Mouse (Mus musculus) natural killer cell, adult 2 months (primary cell): ENCODE measurements around the gene Lrfn3.

Source experiments
- DNase-seq, 2 experiments: peaks; one replicate each; pipeline ENCODE4 v3.0.0; 2022; ENCODE audit warnings: low spot score in 2 of 2

Gene Lrfn3

DNA sequence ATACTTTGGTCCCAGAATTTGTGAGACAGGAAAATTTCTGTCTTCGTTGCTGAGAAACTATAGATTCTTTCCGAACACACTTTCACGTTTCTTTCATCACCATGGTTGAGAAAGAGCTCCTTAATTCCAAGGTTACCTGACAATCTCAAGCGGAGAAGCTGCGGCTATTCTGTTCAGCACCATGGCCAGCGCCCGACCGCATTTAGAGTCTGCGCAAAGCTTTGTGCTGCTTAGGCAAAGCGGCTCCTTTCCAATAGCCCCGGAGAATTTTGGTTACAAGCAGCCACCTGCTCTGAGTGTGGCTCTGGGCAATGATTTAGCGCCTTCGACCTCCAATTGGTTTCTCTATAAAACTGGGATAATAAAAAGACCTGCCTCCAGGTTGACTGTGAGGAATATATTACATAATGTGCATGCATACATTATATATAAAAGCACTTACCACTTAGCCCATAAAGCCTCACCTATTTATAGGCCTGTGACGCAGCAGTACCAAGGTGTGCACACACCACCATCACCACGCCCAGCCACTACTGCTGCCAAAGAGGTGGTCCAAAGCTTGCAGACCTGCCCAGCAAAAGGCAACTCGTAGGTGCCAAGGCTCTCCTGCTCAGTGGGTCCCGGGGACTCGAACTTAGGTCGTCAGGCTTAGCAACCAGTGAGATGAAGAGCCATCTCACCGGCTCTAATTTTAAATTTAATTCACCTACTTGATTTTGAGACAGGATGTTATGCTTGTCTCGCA is 15.8 kb downstream of the Lrfn3 start:
- peak; percentile 32 to 55 for DNase-seq

DNA sequence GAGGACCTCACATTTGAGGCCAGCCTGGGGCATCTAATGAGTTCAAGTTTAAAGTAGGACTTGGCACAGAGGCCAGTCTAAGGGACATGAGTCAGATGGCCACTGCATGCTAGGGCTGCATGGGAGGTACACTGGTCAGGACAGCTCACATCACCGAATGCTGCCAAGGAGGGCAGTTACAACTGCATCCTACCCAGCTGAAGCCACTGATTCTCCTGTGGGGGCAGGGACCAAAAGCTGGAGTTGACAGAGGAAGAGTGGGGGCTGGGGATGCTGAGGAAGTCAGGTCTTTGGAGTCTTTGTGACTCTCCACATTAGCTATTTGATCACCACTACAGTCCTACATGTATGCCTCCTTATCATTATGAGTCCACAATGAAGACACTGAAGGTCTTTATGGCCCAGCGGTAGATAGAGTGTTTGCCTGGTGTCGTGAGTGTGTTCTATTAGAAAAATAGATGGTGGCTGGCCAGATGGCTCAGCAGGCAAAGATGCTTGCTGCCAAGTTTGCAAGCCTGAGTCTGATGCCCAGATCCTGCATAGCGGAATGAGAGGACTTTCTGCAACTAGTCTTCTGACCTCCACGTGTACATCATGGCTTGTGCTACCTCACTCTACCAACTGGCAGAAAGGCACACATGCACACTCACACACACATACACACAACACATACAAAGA is 23.0 kb downstream of the Lrfn3 start:
- DNase-seq = no peak

DNA sequence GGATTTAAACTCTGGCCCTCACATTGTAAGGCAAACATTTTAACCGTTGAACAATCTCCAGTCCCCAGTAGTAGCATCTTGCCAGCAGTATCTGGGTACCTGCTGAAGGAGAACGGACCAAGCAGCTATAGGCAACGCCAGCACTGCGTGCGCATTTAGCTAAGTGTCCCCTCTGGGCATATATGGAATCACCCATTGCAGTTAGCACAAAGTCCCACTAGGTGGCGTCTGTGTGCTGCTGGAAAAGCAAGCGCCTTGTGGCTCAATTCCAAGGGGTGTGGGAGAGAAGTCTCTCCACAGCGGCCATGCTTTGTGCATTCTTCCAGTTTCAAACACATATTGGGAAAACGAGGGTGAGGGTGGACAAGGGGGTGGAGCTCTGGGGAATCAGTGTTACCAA is 26.2 kb downstream of the Lrfn3 start:
- peak; percentile 46 to 62 for DNase-seq

DNA sequence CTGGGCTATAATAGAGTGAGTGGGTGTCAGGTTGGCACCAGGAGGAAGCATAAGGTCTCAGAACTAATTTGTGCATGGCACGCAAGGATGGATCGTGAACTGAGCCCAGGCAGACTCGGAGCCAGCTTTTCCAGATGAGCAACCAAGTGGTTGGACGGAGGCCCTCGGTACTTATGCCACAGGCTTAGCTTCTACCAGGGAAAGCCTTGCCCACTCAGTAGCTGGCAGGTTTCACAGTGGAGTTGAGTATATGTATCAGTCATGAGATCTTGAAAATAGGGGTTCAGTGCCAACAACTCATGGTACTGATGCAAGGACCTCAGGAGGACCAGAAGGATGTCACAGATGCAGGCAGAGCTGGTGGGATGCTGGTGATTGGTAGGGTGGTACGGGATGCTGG is 26.9 kb downstream of the Lrfn3 start:
- no peak for DNase-seq

DNA sequence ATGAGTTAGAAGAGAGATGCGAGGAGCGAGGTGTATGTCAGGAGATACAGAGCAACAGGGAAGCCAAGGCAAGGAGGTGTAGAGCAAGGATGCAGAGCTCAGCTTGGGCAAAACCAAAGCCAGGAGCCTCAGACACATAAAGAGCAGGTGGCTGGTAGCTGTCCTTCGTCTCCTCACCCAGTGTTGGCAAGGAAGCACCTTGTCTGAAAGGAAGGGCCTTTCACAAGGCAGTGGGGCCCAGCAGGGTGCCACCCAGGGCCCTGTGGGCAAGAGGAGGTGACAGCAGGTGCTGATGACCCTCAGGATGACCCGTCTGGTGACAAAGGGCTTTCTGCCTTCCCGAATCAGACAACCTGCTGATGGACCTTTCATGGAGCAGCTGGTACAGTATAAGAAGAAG is 28.0 kb downstream of the Lrfn3 start:
- no peak for DNase-seq

DNA sequence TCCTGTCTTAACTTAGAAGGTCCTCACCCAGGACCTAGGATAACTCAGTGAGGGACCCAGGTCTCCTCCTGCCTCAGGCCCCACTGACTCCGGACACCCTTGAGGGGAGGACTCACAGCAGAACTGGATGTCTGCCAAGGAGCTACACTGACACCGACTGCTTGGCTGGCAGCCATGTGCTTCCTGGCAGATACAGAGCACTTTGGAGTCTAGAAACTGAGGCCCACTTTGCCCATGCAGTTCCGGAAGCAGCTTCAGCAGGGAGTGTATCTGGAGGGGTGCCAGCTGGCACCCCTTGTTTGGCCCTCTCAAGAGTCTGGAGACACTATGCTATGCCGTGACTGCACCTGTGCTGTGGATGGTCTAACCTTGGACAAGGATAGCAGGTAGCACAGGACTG is 29.1 kb downstream of the Lrfn3 start:
- no peak for DNase-seq

DNA sequence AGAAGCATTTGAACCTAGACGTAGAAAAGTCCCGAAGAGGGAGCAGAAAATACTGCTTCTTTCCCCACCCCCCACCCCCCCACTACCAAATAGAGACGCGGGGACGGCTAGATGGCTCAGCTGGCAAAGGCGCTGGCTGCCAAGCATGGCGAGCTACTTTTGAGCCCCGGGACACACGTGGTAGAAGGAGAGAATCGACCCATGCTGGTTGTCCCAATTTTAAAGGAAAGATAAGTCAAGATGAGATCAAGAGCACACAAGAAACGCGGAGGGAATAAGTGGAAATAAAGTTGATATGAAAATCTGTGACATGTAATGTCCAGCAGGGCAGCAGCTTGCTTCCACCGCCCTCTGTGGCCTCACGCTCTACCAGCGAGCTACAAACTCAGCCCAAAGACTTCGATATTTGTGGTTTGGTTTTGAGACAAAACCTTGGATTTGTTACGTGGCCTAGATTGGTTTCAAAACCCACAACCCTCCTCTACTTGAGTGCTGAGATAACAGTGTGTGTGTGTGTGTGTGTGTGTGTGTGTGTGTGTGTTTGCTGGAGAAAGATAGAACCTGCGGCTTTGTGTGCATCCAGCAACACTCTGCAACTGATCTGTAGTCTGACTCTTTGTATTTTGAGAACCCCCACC is 29.8 kb downstream of the Lrfn3 start:
- DNase-seq = no peak

DNA sequence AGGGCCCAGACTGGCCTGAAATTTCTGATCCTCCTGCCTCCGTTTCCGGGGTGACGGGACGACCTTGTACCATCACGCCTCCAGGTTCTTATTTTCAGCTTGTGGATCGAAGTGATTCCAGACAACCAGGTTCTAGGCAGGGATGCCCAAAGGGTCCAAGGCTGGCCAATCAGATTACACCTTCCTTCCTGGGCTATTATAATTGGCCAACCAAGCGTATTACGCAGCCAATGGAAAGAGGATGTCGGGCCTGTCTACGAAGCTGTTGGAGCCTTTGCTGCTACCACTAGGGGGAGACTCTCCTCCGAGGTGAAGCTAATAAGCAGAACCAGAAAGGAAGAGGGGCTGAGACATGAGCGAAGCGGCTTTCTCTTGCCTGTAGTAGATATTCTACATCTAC is 30.7 kb downstream of the Lrfn3 start:
- DNase-seq = peak; percentile 79 to 85

DNA sequence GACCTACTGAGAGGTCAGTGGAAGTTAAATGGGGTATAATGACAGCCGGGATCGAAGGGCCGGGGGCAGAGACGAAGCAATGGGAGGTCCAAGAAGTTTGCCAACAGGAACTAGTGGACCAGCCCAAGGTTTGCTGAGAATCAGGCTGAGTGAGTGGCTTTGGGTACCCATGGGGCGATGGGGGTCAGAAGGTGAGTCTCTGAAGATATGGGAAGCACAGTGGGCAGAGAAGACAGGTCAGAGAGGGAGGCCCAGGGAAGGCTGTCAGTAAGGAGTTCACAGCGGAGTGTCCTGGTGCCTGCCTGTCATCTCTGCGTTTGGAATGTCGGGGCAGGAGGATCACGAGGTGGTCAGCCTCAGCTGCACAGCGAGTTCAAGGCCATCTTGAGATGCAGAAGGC is 34.2 kb downstream of the Lrfn3 start:
- DNase-seq = no peak

DNA sequence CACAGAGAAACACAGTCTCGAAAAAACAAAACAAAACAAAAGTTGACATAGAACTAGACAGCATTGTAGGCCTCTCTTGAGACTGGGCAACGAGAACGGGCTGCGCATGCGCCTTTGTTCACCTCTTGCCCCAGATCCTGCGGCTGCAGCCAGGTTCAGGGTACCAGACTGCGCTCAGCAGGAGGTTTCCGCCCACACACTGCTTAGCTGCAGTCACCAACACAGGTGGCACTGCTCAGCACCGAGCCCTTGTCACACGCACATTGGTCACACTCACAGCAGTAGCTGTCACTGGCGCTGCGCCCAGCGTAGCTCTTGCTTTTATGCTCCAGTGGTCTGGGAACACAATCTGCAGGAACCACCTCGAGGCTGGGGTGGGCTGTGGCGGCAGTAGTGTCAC is 35.4 kb downstream of the Lrfn3 start:
- DNase-seq = peak in 1 of 2 experiments; percentile 26

DNA sequence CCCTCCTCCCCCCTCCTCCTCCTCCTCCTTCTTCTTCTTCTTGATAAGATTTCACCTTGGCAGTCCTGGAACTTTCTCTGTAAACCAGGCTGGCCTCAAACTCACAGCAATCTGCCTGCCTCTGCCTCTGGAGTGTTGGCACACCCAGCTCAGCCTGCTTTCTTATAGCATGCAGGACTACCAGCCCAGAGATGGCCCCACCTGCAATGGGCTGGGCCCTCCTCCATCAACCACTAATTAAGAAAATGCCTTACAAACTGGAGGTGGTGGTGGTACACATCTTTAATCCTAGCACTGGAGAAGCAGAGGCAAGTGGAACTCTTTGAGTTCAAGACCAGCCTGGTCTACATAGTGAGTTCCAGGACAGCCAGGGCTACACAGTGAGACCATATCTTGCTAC is 36.1 kb downstream of the Lrfn3 start:
- DNase-seq = no peak

DNA sequence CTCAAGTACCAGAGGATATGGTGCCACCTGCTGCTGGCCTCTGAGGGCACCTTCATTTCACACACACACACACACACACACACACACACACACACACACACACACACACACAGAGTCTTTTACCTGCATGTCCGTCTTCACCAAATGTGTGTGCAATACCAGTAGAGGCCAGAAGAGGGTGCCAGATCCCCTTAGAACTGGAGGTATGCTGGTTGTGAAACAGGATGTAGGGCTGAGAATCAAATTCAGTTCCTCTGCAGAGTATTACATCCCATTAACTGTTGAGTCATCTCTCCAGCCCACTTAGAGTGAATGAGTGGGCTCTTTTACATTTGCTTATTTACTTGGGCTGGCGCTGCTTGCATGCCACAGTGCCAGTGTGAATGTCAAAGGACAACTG is 37.2 kb downstream of the Lrfn3 start:
- peak; percentile 75 to 83 for DNase-seq

DNA sequence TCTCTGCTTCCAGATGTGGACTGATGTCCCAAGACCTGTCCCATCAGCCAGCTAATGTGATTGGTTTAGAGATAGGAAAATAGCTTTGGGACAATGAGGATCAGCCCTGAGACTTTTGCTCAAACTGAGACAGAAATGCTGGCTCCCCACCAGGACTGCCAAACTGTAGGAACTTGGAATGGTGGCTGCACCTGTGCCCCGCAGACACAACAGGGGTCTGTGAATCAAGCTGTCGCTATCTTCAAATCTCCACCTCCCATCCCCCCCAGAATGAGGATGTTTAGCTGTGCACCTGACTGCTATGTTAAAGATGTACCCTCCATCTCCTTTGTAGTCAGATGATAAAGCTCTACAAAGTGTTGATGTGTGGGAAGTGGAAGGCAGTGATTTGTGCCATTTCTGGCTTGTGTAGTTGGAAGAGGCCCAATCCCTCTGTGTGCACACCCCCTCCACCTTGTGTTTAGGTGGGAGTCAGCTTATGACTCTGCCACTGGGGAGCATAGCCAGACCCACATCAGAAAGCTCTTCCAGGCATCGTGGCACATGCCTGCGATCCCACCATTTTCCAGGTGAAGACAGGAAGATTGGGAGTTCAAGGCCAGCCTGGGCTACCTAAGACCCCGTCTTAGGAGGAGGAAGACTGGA is 38.1 kb downstream of the Lrfn3 start:
- DNase-seq = no peak

DNA sequence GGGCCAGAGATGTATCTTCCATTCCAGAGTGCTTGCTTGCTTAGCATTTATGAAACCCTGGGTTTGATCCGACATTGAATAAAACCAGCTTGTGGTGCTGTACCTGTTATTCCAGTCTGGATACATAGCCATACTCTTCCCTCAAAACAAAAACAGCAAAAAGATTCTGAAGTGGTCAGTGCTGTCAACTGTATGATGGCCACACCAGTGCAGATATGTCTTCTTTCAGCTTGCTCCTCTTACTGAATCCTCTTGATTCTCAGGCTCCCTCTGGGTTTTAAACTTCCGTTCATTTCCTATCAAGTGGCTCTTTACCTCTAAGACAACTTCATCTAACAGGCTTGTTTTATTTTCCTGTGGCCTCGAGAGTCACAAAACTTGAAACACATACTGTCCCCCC is 38.8 kb downstream of the Lrfn3 start, which contains the start of gene Sdhaf1:
Gene Sdhaf1, minus strand, starts transcription at position 101 of the 400 bp plus-strand sequence.
- no peak for DNase-seq

DNA sequence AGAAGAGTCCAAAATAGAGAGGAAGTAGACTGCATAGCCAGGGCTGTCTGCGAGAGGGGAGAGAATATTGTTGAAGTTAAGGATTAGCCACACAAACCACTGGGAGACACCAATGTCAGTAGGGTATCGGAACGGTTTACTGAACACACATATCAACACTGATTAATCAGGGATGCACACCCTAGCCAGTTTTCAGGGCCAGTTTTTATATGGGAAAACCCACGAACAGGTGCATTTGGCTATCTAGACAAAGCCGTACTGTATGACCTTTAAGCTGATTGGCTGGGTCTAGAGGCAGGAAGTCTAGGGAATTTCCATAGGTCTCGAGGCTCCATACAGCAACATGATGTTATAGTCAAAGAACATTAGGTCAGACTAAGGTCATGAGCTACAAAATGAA is 39.7 kb downstream of the Lrfn3 start:
- DNase-seq = peak; percentile 52

DNA sequence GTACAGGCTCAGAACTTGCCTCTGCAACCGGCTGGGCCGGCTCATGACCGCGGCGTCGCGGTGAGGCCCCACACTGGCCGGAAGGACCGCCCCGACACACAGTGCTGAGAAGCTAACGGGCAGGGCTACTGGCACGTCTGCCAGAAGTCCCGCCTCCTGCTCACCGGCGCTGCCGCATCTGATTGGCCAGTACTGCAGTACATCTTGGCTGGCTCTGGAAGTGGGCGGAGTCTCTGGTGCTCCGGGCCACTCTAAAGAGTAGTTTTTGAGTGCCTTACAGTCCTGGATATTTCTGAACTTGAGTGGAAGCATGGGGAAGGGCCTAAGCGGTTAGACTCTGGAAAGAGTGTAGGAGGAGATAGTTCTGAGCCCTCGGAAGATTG is 40.3 kb downstream of the Lrfn3 start:
- DNase-seq = peak; percentile 95

DNA sequence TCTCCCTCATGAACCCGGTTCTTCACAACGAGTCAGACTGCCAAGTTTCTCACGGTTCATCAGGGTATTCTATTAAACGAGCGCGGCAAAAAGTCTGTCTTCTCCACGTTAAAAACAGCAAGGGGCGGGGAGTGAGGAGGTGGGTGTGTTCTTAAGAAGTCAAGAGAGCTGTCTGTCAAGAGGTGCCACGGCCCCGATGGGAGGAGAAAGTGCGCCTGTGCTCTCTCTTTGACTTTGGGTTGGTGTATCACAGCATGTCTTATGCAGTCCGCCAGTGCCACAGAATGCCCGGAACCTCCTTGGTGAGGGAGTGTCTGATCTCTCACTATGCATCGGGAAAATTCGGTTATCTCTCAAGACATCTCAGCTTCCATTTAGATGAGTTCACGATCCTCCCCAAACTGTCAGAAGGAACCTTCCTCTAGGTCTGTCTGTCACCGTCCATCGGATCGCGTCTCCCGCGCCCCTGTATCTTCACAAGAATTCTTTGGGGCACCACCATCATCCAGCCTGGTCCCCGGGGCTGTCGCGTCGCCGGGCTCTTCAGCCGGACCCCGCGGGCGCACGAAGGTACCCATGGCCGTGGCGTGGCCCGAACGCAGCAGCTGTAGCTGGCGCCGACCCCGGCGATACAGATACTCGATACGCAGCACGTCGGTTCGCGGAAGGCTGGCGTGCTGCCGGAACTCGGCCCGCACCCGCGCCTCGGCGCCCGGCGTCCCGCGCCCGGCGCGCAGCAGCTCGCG is 40.9 kb downstream of the Lrfn3 start, which contains the start of gene E130208F15Rik:
Gene E130208F15Rik, plus strand, starts transcription at position 202 of the 746 bp plus-strand sequence.
- peak; percentile 71 to 76 for DNase-seq

DNA sequence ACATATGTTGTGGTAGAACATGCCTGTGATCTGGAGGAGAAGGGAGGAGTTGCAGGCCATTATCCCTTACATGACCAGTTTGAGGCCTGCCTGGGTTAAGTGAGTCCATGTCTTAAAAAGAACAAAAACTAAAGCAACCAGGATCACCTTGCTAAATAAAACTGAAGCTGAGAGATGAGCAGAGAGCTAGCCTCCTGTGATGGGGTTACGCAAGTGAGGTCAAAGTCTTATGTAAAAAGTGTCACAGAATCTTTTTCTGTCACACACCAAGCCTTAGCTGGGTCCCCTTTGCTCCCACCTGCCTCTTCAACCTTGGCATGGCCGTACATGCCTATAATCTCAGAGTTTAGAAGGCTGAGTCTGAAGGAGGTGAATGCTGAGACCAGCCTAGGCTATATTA is 41.6 kb downstream of the Lrfn3 start:
- DNase-seq = no peak

DNA sequence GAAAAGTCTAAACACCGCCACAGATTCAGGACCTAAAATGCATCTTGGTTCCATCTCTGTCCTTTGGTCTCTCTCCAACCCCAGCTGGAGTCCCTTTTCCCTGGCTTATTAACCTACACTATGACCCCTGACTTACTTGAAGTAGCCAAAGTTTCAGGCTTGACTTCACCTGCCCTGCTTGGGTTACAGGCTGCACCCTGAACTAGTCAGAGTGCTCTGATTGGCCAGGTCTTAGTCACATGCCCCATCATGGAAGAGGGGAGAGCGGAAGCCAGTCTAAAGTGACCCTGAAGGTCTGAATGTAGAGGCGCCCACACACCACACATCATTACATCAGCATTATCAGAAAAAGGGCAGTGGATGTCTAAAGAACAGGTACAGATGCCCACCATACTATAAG is 44.4 kb downstream of the Lrfn3 start:
- no peak for DNase-seq

DNA sequence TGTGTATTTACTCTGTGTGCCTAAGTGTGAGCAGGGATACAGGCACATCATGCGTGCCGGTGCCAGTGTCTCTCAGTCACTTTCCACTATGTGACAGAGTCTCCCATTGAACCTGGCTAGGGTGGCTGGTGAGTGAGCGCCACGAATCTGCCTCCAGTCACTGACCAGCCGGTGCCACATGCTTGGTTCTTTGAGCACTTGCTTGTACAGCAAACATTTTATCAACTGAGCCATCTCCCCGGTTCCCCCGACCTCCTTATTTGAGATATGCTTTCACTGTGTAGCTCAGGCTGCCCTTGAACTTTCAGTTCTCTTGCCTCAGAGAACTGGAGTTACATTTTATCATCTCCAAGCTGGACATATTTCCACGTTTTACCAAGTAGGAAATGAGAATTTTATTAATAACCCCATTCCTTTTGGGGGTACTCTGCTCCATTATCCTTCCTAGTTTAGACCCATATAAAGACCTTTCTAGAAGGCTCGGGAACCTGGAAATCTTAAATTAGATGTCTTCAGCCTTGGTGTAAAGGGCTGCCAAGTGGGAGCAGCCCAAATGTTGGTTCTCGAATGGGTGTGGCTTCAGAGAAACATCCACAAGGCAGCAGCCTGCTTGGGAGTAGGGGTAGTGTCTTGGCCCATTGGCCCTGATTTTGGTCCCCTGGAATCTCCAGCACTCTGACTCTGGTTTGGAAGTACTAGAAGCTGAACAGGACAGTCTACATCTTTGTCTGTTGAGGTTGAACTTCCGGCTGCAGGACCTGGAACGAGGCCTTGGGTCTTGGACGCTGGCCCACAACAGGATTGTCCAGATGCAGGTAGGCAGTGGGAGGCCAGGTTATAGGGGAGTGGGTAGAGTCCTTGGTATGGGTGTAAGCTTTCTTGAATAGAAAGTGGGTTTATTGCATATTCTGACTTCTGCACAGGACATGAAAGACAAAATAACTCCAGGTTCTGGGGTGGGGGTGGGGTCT is 46.7 kb downstream of the Lrfn3 start:
- DNase-seq = no peak
